21 mouse cellular contexts compared by ENCODE assay signal in genomic region chr4:132403063-132403660, GRCm38 (mm10). TPM values are rescaled to one million over a fixed set of nuclear protein-coding genes. Genes with fewer than 3 reads are reported as not detected.
DNase-seq lines count a peak whose midpoint lies in the region; ATAC-seq and TF ChIP-seq lines count a peak whose summit lies in the region.
"Had no signal": no experiment of that assay in that cellular context is flagged by ENCODE, and none has a peak within 500 bp of the region (broad histone marks: within the 10 kb centered on the region; RNA-seq: fewer than 3 reads in every experiment).

No protein-coding gene starts in this region.

- H3K27me3 ChIP-seq in lung, embryonic 15.5 days = no peaks in the 10 kb centered on the region
- no peaks in the 10 kb centered on the region for H3K27me3 ChIP-seq in Patski
- no peaks in the 10 kb centered on the region for H3K27me3 ChIP-seq in hindbrain, embryonic 10.5 days (ENCODE audit: insufficient read depth, poor library complexity, severe bottlenecking)
- H3K27me3 ChIP-seq: limb, embryonic 15.5 days; neural tube, embryonic 12.5 days had no signal

- no peaks in the 10 kb centered on the region for H3K9me3 ChIP-seq in lung, embryonic 15.5 days
- no peaks in the 10 kb centered on the region for H3K9me3 ChIP-seq in hindbrain, embryonic 10.5 days
- H3K9me3 ChIP-seq: forebrain, embryonic 10.5 days; G1E; limb, embryonic 15.5 days; neural tube, embryonic 12.5 days had no signal

- POLR2A ChIA-PET in Patski (lab: Charles Lee) = interaction anchor here (1.5 kb wide), 1 partner anchor 9 kb away, joined by 3 read pairs; no protein-coding TSS in a partner anchor

- no peak for TF ChIP-seq CTCF in Patski (IDR thresholded peaks at IDR 0.05)

- H3K36me3 ChIP-seq in lung, embryonic 15.5 days = no peaks in the 10 kb centered on the region
- H3K36me3 ChIP-seq in hindbrain, embryonic 10.5 days = peaks cover 14% of the 10 kb centered on the region
- H3K36me3 ChIP-seq: neural tube, embryonic 12.5 days had no signal

- 48% methylated on average over 5 of the region's 5 CpGs for WGBS in lung, embryonic 15.5 days
- WGBS in hindbrain, embryonic 10.5 days = 91% methylated on average over 5 of the region's 5 CpGs

- H3K4me1 ChIP-seq in lung, embryonic 15.5 days = peaks cover 16% of the 10 kb centered on the region
- peaks cover 12% of the 10 kb centered on the region for H3K4me1 ChIP-seq in hindbrain, embryonic 10.5 days (replicated peaks)

- H3K4me2 ChIP-seq in lung, embryonic 15.5 days = no peak overlapping the region
- H3K4me2 ChIP-seq: limb, embryonic 15.5 days; neural tube, embryonic 12.5 days had no signal

- in situ Hi-C loops in Patski (cut with MboI; ENCODE audit: low pct_unique_long_range_greater_than_20kb) = no loop called here

- peak; percentile 25 for DNase-seq in adrenal gland, postnatal 14 days
- DNase-seq in adrenal gland, adult 8-10 months = no peak
- no peak for DNase-seq in lung, postnatal 14 days
- peak; percentile 86 for DNase-seq in Patski (ENCODE audit: low read depth, low spot score)
- DNase-seq in hindbrain, embryonic 10.5 days (ENCODE audit: low spot score) = no peak
- no peak for DNase-seq in layer of hippocampus, postnatal 10 days (ENCODE audit: low spot score in 2 of 2)
- DNase-seq: cerebellum, postnatal 10 days; heart, adult 18-20 months; heart, postnatal 4 days; kidney, postnatal 4 days; lung, postnatal 4 days had no signal

- 0 out of 2 replicates have a peak overlapping the region, but pooled peaks have one; percentile 15 for H3K27ac ChIP-seq in lung, embryonic 15.5 days
- no peak overlapping the region for H3K27ac ChIP-seq in hindbrain, embryonic 10.5 days
- H3K27ac ChIP-seq: forebrain, embryonic 10.5 days; left cerebral cortex, adult 2 months; limb, embryonic 15.5 days; neural tube, embryonic 12.5 days had no signal

- CTCF ChIA-PET in Patski (lab: Charles Lee) = interaction anchor here (0.8 to 1.4 kb wide), 4 partner anchors 9 to 112 kb away, joined by 3 to 4 read pairs (median 3); no protein-coding TSS in a partner anchor

- H3K4me3 ChIP-seq in lung, embryonic 15.5 days = no peak overlapping the region
- H3K4me3 ChIP-seq in hindbrain, embryonic 10.5 days = no peak overlapping the region
- H3K4me3 ChIP-seq: forebrain, embryonic 10.5 days; left cerebral cortex, adult 2 months; limb, embryonic 15.5 days; neural tube, embryonic 12.5 days had no signal

- ATAC-seq in lung, embryonic 15.5 days (ENCODE audit: borderline replicate concordance, extremely low read depth, low FRiP score, low TSS enrichment) = no peak
- peak; percentile 61 for ATAC-seq in Patski
- ATAC-seq in megakaryocyte progenitor cell, adult 5-6 weeks (replicated peaks; ENCODE audit: poor library complexity) = peak; percentile 70
- ATAC-seq: activated CD4-positive, CD25-positive, alpha-beta regulatory T cell, adult 4 months; inflammation-experienced regulatory T-cells, adult 6 months; midbrain, embryonic 16.5 days had no signal

- H3K9ac ChIP-seq in lung, embryonic 15.5 days = no peak overlapping the region
- H3K9ac ChIP-seq: limb, embryonic 15.5 days; neural tube, embryonic 12.5 days had no signal

RNA-seq across cellular contexts. Expression of gene Phactr4, which starts 19.1 kb away (rescaled TPM):
- 40.3 and 46.2 TPM in 2 replicates for total RNA-seq in adrenal gland, postnatal 14 days (2021)
- total RNA-seq in adrenal gland, adult 8-10 months (2022) = 10 to 100 TPM; 53.7 to 67.7 (median 58.6) TPM
- 17.6 and 18.7 TPM in 2 replicates for polyA plus RNA-seq in lung, embryonic 15.5 days (2015; fragmentation: Nextera tagmentation; extraction: Ambion mirVana)
- 60.4 TPM for polyA plus RNA-seq in Patski (2021)
- 28.4 and 34.7 TPM in 2 replicates for total RNA-seq in megakaryocyte progenitor cell, adult 5-6 weeks (2015)
- 8.9 and 10.1 TPM in 2 replicates for total RNA-seq in megakaryocyte progenitor cell, adult 5-6 weeks (2017)
- 24.2 and 25.5 TPM in 2 replicates for polyA plus RNA-seq in hindbrain, embryonic 10.5 days (2016; fragmentation: Nextera tagmentation; extraction: Ambion mirVana)
- 10 to 100 TPM in 1 of 2 experiments, 1 to 10 TPM in 1; 8.1 to 11.1 TPM for total RNA-seq in layer of hippocampus, postnatal 10 days (2021)

RNA-seq across cellular contexts. Expression of gene Rcc1, which starts 49.8 kb away (rescaled TPM):
- total RNA-seq in adrenal gland, postnatal 14 days (2021) = 20.6 and 24.9 TPM in 2 replicates
- total RNA-seq in adrenal gland, adult 8-10 months (2022) = 10 to 100 TPM; 12.7 to 18.0 (median 15.7) TPM
- 89.2 and 92.6 TPM in 2 replicates for polyA plus RNA-seq in lung, embryonic 15.5 days (2015; fragmentation: Nextera tagmentation; extraction: Ambion mirVana)
- polyA plus RNA-seq in Patski (2021) = 31.4 TPM
- total RNA-seq in megakaryocyte progenitor cell, adult 5-6 weeks (2015) = 24.2 and 26.8 TPM in 2 replicates
- 44.1 and 46.9 TPM in 2 replicates for total RNA-seq in megakaryocyte progenitor cell, adult 5-6 weeks (2017)
- 116 and 157 TPM in 2 replicates for polyA plus RNA-seq in hindbrain, embryonic 10.5 days (2016; fragmentation: Nextera tagmentation; extraction: Ambion mirVana)
- 10 to 100 TPM; 17.7 to 20.1 TPM for total RNA-seq in layer of hippocampus, postnatal 10 days (2021)

Comparison
In these comparisons a context has a peak if more than half of its experiments do, and no peak if none do; other contexts are left out.
1. DNase-seq: peak in adrenal gland, postnatal 14 days (single experiment) and Patski (single experiment); none in adrenal gland, adult 8-10 months (single experiment), lung, postnatal 14 days (single experiment), hindbrain, embryonic 10.5 days (single experiment) and layer of hippocampus, postnatal 10 days (0 of 2).